Mouse (Mus musculus): Measurements from ENCODE around the gene Pdcd6. TPM values are rescaled to one million over a fixed set of nuclear protein-coding genes. Genes with fewer than 3 reads are reported as not detected.

The Pdcd6 gene
- polyA plus RNA-seq, 1 experiment from 2014 or later: 86.2 TPM

GRCm38 (mm10) chr13:74260231-74260992 lies 57.0 kb downstream of the Pdcd6 start:
- peaks cover 8% of the 10 kb centered on the region; the same call in 1 of the 2 replicates for H3K4me1 ChIP-seq (replicated peaks)
- H3K36me3 ChIP-seq: no peaks in the 10 kb centered on the region
- 0 out of 2 replicates have a peak overlapping the region, but pooled peaks have one; percentile 16 for H3K27ac ChIP-seq
- ATAC-seq (ENCODE audit: low read depth) (peak; percentile 50), DNase-seq (peak; percentile 2)
- no peaks in the 10 kb centered on the region for H3K9me3 ChIP-seq (replicated peaks)
- H3K4me2 ChIP-seq: peak overlapping the region; percentile 68
- H3K9ac ChIP-seq: peak overlapping the region; percentile 38
- WGBS (ENCODE audit: insufficient replicate concordance): 4% methylated on average over 10 of the region's 10 CpGs
- peak overlapping the region; percentile 51 for H3K4me3 ChIP-seq (replicated peaks)
- H3K27me3 ChIP-seq: peaks cover 24% of the 10 kb centered on the region

- H3K27ac ChIP-seq: 0 out of 2 replicates have a peak overlapping the region, but pooled peaks have one; percentile 16
Observed at GRCm38 (mm10) chr13:74259460-74260230, 57.7 kb downstream of the Pdcd6 start.

More at GRCm38 (mm10) chr13:74259460-74260230, 57.7 kb downstream of the Pdcd6 start:
- peak; percentile 61 for ATAC-seq (ENCODE audit: low read depth)
- Histone ChIP-seq H3K9me3 (replicated peaks) (no peaks in the 10 kb centered on the region), H3K27me3 (peaks cover 24% of the 10 kb centered on the region), H3K4me2 (peak overlapping the region; percentile 68), H3K36me3 (no peaks in the 10 kb centered on the region), H3K4me1 (replicated peaks) (peaks cover 8% of the 10 kb centered on the region; the same call in 1 of the 2 replicates), H3K4me3 (replicated peaks) (peak overlapping the region; percentile 51), H3K9ac (peak overlapping the region; percentile 38)
- 4% methylated on average over 35 of the region's 35 CpGs for WGBS (ENCODE audit: insufficient replicate concordance)
- DNase-seq: no peak

Other genes with a start within 250 kb of the Pdcd6 start
- gene Slc9a3, start 196.1 kb downstream of the Pdcd6 start, polyA plus RNA-seq (2015; fragmentation: Nextera tagmentation; extraction: Ambion mirVana): not detected in 2 replicates
- 33.3 and 35.7 TPM in 2 replicates for gene Exoc3, start 108.8 kb downstream of the Pdcd6 start, polyA plus RNA-seq (2015; fragmentation: Nextera tagmentation; extraction: Ambion mirVana)
- gene Ahrr, start 25.2 kb downstream of the Pdcd6 start, polyA plus RNA-seq (2015; fragmentation: Nextera tagmentation; extraction: Ambion mirVana): 0.13 TPM in 1 of 2 replicates, not detected in the other
- 164 and 183 TPM in 2 replicates for gene Sdha, start 32.7 kb upstream of the Pdcd6 start, polyA plus RNA-seq (2015; fragmentation: Nextera tagmentation; extraction: Ambion mirVana)
- gene Ccdc127, start 32.7 kb upstream of the Pdcd6 start, polyA plus RNA-seq (2015; fragmentation: Nextera tagmentation; extraction: Ambion mirVana): 22.3 and 31.7 TPM in 2 replicates
- gene Lrrc14b, start 46.4 kb upstream of the Pdcd6 start, polyA plus RNA-seq (2015; fragmentation: Nextera tagmentation; extraction: Ambion mirVana): not detected in 2 replicates
- 1.3 and 1.4 TPM in 2 replicates for gene Zfp72, start 73.3 kb upstream of the Pdcd6 start, polyA plus RNA-seq (2015; fragmentation: Nextera tagmentation; extraction: Ambion mirVana)
- gene Ftl1-ps1, start 82.1 kb upstream of the Pdcd6 start, polyA plus RNA-seq (2015; fragmentation: Nextera tagmentation; extraction: Ambion mirVana): 148 and 160 TPM in 2 replicates
- 10.8 and 12.3 TPM in 2 replicates for gene Zfp825, start 176.4 kb upstream of the Pdcd6 start, polyA plus RNA-seq (2015; fragmentation: Nextera tagmentation; extraction: Ambion mirVana)